Mouse (Mus musculus): ENCODE data around the gene Spen.

DNA sequence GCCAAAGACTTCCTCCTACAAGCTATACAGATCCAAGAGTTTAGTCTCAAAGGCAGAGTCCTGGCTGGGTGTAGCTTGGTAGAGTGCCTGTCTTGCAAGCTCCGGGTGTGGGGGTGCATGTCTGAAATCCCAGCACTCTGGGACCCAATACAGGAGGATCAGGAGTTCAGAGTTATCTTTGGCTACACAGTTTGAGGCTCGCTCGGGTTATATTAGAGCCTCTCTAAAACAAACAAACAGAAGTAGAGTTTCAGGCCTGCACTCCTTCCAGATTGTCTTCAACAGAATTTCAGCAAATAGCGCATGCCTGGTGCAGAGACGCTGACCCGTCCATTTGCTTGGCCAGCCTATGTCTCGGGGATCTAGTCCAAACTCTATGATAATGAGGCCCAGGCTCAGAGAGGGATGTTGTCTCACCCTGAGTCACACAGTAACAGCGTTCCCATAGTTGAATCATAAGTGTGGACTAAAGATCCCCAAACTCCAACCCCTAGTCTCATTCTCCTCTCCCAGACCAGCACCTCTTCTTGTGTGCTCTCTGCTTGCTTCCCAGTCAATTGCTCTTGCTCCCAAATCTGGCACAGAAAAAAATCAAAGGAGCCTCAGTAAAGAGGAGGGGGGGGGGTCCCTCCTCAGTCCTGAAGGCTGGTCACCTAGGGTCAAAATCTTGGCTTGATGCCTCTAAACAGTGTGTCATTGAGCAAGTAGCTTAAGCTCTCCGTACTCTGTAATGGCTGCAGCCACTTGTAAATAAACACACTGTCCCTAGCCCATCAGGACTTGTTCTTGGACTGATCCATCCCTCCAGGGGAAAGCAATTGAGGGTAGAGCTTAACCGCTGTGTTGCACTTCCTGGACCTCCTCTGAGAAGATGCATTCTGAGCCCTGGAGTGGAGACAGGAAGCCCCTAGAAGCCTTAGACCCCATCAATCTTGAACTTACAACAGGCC, 111.3 kb downstream of the Spen start:
- TF ChIP-seq GATA1 (IDR thresholded peaks at IDR 0.05; ENCODE audit: low read length) (no peak), TAL1 (IDR thresholded peaks at IDR 0.05; ENCODE audit: low read length) (no peak)
